Mouse (Mus musculus): ENCODE results near the gene Efna4. TPM values are rescaled to one million over a fixed set of nuclear protein-coding genes. Genes with fewer than 3 reads are reported as not detected.

Gene Efna4
- 0.29 TPM in 1 of 2 replicates, not detected in the other for polyA plus RNA-seq (2012; ENCODE audit: insufficient read depth, low replicate concordance)

DNA sequence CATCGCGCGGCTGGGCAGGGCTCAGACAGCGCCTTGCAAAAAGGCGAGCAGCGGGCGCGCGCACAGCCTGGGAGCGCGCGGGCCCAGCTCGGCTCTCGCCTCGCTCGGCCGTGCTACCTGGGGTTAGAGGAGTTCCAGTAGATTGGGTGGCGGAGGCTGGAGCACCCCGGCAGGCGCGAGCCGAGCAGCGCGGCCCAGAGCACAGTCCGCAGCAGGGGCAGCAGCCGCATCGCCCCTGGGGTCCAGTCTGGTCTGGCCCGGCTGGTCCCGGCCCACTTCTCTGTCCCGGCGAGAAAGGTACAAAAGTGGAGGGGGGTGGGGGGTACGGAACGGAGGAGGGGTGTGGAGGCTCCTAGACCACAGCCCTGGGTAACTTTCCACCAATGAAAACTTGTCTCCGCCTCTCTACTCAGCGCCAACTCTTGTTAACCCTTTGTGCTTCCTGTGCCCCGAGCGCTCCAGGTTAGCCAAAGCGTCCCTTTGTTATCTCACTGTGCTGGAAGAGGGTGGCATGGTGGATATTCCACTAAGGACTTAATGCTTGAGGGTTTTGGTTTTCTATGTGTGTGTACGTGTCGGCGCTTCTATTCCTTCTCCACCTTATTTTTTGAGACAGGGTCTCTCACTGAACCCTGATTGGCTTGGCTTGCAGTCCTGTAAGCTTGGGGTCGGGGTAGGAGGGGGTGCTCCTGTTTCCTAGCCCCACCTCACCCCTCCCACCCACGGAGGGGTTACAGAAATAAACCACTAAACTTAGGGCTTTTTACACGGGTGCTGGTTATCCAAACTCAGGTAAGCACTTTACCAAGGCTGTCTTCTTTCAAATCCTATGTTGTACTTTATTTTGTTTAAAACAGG, at the start of gene Efna4:
TSS of gene Efna4 (minus strand) at position 308 of the 858 bp plus-strand sequence.
- Histone ChIP-seq H3K4me3 (replicated peaks) (peak within 1 kb of the TSS; percentile 90), H3K4me1 (peaks cover 25% of the 10 kb centered on the region), H3K36me3 (replicated peaks; ENCODE audit: low read length) (peaks cover 32% of the 10 kb centered on the region), H3K27me3 (replicated peaks) (peaks cover 84% of the 10 kb centered on the region), H3K9me3 (no peaks in the 10 kb centered on the region)
- TF ChIP-seq GATA1 (IDR thresholded peaks at IDR 0.05; ENCODE audit: borderline replicate concordance, low read length), result no peak
- TF ChIP-seq FLI1 (IDR thresholded peaks at IDR 0.05; ENCODE audit: low read length), result no peak

DNA sequence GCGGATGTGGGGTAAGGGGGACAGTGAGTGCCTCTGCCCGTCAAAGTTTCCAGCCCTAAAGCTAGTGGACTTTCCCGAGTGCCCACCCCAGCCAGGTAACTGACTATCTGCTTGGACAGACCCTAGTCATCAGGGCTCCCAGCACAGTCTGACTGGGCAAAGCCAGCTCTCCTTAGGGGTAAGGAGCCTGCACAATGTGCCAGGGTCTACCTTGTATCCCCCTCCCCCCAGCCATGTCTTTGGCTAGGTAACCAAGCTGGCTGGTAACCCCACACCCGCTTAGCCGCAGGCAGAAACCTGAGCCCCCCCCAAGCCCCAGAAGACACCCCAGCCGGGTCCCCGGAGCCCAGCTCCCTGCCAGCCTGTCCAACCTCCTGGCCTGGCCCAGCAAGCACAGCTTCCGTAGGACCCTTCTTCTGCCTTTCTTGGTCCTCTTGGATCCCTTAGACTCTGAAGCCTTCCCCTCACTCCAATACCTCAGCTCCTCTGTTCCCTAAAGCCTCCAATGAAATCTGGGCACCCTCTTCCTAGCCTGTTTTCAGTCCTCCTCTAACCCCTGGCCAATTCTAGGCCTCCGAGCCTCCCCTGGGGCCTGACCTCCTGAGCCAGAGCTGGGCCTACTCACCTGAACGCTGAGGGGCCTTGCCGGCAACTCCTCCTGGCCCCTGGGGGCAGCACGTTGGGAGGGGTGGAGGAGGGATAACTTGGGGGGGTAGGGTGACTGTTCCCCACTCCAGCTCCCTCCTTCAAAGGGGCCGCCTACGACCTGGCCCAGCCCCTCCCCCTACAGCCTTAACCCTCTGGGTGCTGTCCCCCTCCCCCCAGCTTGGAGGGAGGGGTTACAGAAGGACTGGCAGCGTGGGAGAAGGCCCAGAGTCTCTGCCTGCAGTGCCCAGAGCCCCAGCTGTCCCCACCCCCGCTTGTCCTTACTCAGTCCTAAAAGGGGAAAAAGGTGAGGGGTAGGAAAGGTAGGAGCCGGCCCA, 48.9 kb upstream of the Efna4 start:
- H3K4me1 ChIP-seq, result peaks cover 91% of the 10 kb centered on the region
- TF ChIP-seq FLI1 (IDR thresholded peaks at IDR 0.05; ENCODE audit: low read length), result no peak
- no peak for TF ChIP-seq GATA1 (IDR thresholded peaks at IDR 0.05; ENCODE audit: borderline replicate concordance, low read length)
- no peaks in the 10 kb centered on the region for H3K9me3 ChIP-seq
- peaks cover 77% of the 10 kb centered on the region for H3K36me3 ChIP-seq (replicated peaks; ENCODE audit: low read length)
- H3K4me3 ChIP-seq (replicated peaks), result peak overlapping the region; percentile 46
- H3K27me3 ChIP-seq (replicated peaks), result peaks cover 5% of the 10 kb centered on the region

- peaks cover 78% of the 10 kb centered on the region for H3K4me1 ChIP-seq
- H3K9me3 ChIP-seq, result no peaks in the 10 kb centered on the region
These were observed 47.6 kb upstream of the Efna4 start for GRCm38 (mm10) chr3:89385451-89385850.

GRCm38 (mm10) chr3:89384331-89385076, 46.7 kb upstream of the Efna4 start:
- Histone ChIP-seq H3K9me3 (no peaks in the 10 kb centered on the region), H3K27me3 (replicated peaks) (peaks cover 5% of the 10 kb centered on the region), H3K36me3 (replicated peaks; ENCODE audit: low read length) (peaks cover 90% of the 10 kb centered on the region), H3K4me1 (peaks cover 70% of the 10 kb centered on the region), H3K4me3 (replicated peaks) (peak overlapping the region; percentile 28)
- TF ChIP-seq GATA1 (IDR thresholded peaks at IDR 0.05; ENCODE audit: borderline replicate concordance, low read length), result no peak

More at GRCm38 (mm10) chr3:89385451-89385850, 47.6 kb upstream of the Efna4 start:
- H3K27me3 ChIP-seq (replicated peaks), result peaks cover 5% of the 10 kb centered on the region
- TF ChIP-seq FLI1 (IDR thresholded peaks at IDR 0.05; ENCODE audit: low read length) (no peak), GATA1 (IDR thresholded peaks at IDR 0.05; ENCODE audit: borderline replicate concordance, low read length) (no peak)
- H3K36me3 ChIP-seq (replicated peaks; ENCODE audit: low read length), result peaks cover 89% of the 10 kb centered on the region
- H3K4me3 ChIP-seq (replicated peaks), result peak overlapping the region; percentile 82

DNA sequence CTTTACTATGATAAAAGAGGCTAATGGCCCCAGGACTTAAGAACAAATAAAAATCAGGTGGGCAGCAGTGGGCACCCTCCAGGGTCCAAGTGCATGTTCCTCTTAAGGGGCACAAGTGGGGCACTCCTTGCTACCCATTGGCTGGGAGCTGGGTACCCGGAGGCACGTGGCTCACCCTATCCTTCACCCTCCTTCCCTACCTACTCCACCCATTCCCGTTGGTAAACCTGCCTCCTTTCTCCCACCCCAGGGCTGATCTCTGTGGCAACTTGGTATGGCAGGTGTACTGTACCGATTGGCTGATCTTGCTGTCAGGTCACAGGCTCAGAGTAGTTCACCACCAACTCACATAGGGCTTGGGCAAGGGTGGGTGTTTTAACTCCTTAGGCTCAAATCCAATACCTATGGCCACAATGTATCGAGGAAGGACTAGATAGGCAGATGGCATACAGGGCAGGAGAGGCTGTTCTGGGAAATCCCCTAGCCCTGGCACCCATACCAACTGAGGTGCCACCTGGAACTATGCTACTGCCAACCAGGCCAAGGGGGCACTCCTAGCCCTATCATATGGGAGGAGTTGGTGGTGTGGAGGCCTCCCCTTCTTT, 45.9 kb upstream of the Efna4 start:
- Histone ChIP-seq H3K9me3 (no peaks in the 10 kb centered on the region), H3K27me3 (replicated peaks) (peaks cover 8% of the 10 kb centered on the region), H3K4me3 (replicated peaks) (no peak overlapping the region), H3K36me3 (replicated peaks; ENCODE audit: low read length) (peaks cover 94% of the 10 kb centered on the region), H3K4me1 (peaks cover 67% of the 10 kb centered on the region)
- TF ChIP-seq GATA1 (IDR thresholded peaks at IDR 0.05; ENCODE audit: borderline replicate concordance, low read length) (no peak), FLI1 (IDR thresholded peaks at IDR 0.05; ENCODE audit: low read length) (no peak)

- peaks cover 94% of the 10 kb centered on the region for H3K36me3 ChIP-seq (replicated peaks; ENCODE audit: low read length)
- H3K27me3 ChIP-seq (replicated peaks), result peaks cover 8% of the 10 kb centered on the region
- no peaks in the 10 kb centered on the region for H3K9me3 ChIP-seq
- no peak for TF ChIP-seq FLI1 (IDR thresholded peaks at IDR 0.05; ENCODE audit: low read length)
- no peak for TF ChIP-seq GATA1 (IDR thresholded peaks at IDR 0.05; ENCODE audit: borderline replicate concordance, low read length)
- peaks cover 65% of the 10 kb centered on the region for H3K4me1 ChIP-seq
- H3K4me3 ChIP-seq (replicated peaks), result no peak overlapping the region
These were observed 45.1 kb upstream of the Efna4 start for GRCm38 (mm10) chr3:89382950-89383349.

DNA sequence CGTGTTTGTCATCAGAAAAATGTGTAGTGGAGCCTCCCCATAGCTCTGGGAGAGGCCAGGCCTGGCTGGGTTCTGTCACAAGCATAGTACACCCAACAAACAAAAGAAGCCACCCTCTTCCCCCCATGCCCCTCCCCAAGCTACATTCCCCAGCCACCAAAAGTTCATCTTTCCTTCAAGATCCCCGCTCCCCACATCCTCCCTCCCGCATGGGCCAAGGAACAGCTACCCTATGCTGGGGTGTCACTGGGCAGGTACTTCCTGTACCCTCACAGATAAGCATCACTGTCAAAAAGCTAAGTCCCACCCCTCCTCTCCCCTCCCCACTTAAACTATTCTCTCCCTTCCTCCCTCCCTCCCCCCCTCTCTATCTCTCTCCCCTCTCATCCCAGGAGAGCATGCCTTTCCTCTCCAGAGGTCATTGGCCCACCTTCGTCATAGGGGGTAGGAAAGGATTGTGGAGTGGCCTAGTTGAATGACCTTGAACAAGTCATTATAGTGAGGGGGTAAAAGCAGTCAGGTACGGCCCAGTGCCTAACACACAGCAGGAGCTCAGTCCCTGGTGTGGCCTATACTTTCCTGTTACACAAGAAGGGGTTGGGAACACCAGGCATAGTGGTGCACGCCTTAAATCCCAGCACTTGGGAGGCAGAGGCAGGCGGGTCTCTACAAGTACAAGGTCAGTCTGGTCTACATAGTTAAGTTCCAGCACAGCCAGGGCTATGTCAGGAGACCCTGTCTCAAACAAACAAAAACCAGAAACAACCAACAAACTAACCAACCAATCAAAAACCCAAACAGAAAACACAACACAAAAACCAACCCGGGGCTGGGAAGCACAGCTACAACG, 44.4 kb upstream of the Efna4 start:
- Histone ChIP-seq H3K4me1 (peaks cover 58% of the 10 kb centered on the region), H3K9me3 (no peaks in the 10 kb centered on the region), H3K36me3 (replicated peaks; ENCODE audit: low read length) (peaks cover 93% of the 10 kb centered on the region), H3K27me3 (replicated peaks) (peaks cover 8% of the 10 kb centered on the region), H3K4me3 (replicated peaks) (no peak overlapping the region)
- TF ChIP-seq FLI1 (IDR thresholded peaks at IDR 0.05; ENCODE audit: low read length) (no peak), GATA1 (IDR thresholded peaks at IDR 0.05; ENCODE audit: borderline replicate concordance, low read length) (no peak)

- peaks cover 48% of the 10 kb centered on the region for H3K4me1 ChIP-seq
- peaks cover 10% of the 10 kb centered on the region for H3K27me3 ChIP-seq (replicated peaks)
- peaks cover 94% of the 10 kb centered on the region for H3K36me3 ChIP-seq (replicated peaks; ENCODE audit: low read length)
- no peaks in the 10 kb centered on the region for H3K9me3 ChIP-seq
- TF ChIP-seq GATA1 (IDR thresholded peaks at IDR 0.05; ENCODE audit: borderline replicate concordance, low read length), result no peak
- TF ChIP-seq FLI1 (IDR thresholded peaks at IDR 0.05; ENCODE audit: low read length), result no peak
- H3K4me3 ChIP-seq (replicated peaks), result no peak overlapping the region
These were observed 43.4 kb upstream of the Efna4 start for GRCm38 (mm10) chr3:89381233-89381632.

All from megakaryocyte, embryonic 14.5 days (primary cell).